Mouse (Mus musculus): ENCODE measurements at regions not wholly inside any gene's neighbourhood (a gene's known extent, or its start where the extent isn't known, plus 50 kb on each side); places are given as distances from the start of the nearest gene placed in this dataset.

DNA sequence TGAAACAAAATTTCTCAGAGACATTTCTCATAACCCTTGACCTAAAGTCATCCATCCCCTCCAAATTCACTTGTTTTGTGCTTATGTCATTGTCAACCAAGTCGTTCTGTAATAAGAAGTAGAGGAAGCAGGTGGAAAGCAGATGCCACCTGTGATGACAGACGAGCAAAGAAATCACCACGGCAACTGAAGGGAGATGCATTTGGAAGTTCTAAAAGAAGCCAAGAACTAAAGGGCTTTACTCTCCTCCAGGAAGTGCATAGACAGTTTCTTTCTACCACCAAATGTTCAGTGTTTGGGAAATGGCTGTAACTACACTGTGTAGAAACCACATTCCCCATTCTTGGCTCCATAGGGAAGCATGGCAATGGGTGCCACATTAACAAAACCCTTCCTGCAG lies 317.4 kb downstream of the Gm10184 start:
- peak in 1 of 2 experiments; percentile 17 for DNase-seq (ENCODE audit: extremely low spot score in 1 of 2, low spot score in 1 of 2)

DNA sequence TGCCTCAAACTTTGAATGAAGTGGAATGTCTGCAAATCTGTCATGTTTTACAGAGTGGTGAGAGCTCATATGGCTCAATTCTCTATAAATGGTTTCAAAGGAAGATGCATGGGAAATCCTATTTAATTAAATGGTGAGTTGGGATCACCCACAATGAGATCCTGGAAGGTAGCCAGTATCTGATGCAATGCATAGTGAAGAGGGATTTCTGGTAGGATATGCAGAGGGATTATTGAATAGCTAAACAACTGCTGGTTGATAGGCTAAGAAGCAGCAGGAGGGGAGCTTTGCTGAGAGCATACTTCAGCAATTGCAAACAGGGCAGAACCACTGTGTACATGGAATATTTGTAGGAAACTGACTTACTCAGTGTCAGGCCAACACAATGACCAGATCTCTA lies 350.7 kb downstream of the Gm10184 start:
- DNase-seq (ENCODE audit: extremely low spot score in 1 of 2, low spot score in 1 of 2): no peak

DNA sequence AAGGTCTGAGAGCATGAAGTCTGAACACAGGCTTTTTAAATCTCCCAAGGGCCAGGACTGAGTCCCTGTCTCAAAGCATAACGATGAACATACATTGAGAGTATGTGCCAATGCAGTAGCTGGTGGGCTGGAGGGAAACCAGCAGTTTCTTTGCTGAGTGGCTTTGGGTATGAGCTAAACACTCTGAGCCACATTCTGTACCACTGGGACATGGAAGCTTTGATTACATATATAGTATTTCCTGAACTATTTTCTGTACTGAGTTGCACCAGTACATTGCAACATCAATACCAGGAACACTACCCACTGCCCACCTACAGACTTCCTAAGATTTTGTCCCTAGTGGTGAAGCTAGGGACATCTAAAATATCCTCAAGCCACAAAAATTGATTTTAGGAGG lies 354.3 kb upstream of the Fshr start:
- DNase-seq (ENCODE audit: extremely low spot score in 1 of 2, low spot score in 1 of 2): peak in 1 of 2 experiments; percentile 27

- DNase-seq (ENCODE audit: extremely low spot score in 1 of 2, low spot score in 1 of 2): no peak
Measured at GRCm38 (mm10) chr17:89553597-89553996, 353.1 kb upstream of the Fshr start.

- DNase-seq (ENCODE audit: extremely low spot score in 1 of 2, low spot score in 1 of 2): peak in 1 of 2 experiments; percentile 19
Measured at GRCm38 (mm10) chr17:89550758-89551157, 350.3 kb upstream of the Fshr start.

- no peak for DNase-seq (ENCODE audit: extremely low spot score in 1 of 2, low spot score in 1 of 2)
Measured at GRCm38 (mm10) chr17:89521912-89522311, 321.4 kb upstream of the Fshr start.

GRCm38 (mm10) chr17:89519413-89519812 lies 318.9 kb upstream of the Fshr start:
- no peak for DNase-seq (ENCODE audit: extremely low spot score in 1 of 2, low spot score in 1 of 2)

DNA sequence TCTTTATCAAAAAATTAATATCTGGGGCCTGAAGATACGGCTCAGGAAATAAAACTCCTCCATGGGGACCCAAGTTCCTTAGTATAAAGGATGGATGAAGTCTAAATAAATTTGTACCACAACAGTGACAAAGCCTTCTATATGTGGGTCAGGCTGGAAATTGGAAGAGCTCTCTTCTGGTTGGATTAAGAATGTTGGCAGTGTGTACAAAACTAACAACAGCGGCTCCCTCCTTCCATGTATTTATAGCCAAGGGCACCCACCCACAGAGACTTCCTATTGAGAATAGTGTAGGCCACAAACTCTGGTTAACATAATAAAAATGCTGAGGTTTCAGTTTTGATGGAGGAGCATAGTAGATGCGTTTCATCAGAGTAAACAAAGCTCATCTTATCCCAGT lies 304.8 kb upstream of the Fshr start:
- DNase-seq (ENCODE audit: extremely low spot score in 1 of 2, low spot score in 1 of 2): peak in 1 of 2 experiments; percentile 5

DNA sequence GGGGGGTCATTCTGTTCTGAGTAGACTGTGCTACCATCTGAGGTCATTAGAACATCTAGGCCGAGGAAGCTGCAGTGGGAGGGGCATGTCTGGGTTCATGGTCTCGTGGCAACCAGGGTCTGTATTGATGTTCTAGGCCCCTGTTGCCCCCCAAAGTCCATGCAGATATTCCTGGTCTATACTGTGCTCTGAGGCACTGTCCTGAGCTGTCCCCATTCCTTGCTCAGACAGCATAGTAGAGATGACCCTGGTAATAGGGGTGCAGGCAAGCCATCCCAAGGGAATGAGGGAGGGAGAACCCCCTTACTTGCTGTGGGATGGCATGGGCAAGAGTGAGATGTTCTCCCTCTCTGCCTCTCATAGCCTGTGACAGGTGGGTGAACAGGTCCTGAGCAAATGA lies 293.1 kb upstream of the Fshr start:
- DNase-seq (ENCODE audit: extremely low spot score in 1 of 2, low spot score in 1 of 2): no peak

DNA sequence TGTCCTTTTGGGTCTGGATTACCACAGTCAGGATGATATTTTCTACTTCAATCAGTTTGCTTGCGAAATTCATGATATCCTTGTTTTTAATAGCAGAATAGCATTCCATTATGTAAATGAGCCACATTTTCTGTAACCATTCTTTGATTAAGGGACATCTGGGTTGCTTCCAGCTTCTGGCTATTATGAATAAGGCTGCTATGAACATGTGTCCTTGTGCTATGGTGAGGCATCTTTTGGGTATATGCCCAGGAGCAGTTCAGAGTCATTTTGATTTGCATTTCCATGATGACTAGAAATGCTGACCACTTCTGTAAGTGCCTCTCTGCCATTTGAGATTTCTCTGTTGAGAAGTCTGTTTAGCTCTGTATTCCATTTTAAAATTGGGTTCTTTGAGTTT lies 266.0 kb upstream of the Fshr start:
- no peak for DNase-seq (ENCODE audit: extremely low spot score in 1 of 2, low spot score in 1 of 2)

GRCm38 (mm10) chr17:89465883-89466282 lies 265.4 kb upstream of the Fshr start:
- DNase-seq (ENCODE audit: extremely low spot score in 1 of 2, low spot score in 1 of 2): no peak

GRCm38 (mm10) chr17:89460438-89460837 lies 260.0 kb upstream of the Fshr start:
- no peak for DNase-seq (ENCODE audit: extremely low spot score in 1 of 2, low spot score in 1 of 2)

GRCm38 (mm10) chr17:89454301-89454700 lies 253.8 kb upstream of the Fshr start:
- DNase-seq (ENCODE audit: extremely low spot score in 1 of 2, low spot score in 1 of 2): no peak

DNA sequence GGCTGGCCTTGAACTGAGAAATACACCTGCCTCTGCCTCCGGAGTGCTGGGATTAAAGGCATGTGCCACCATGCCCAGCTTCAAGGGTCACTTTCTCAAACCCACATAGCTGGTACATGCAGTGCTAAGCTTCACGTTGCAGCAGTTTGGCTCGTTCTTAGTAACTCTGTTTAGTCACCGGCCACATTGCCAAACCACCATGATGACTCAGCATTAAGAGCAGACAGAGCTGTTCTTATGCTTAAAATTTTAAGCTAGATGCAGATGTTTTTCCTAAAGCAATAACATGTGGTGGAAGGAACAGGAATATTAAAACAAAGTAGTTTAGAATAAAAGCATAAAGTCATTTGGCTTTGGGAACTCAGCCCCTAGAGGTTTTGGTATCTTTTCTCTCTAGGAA lies 250.2 kb upstream of the Fshr start:
- DNase-seq (ENCODE audit: extremely low spot score in 1 of 2, low spot score in 1 of 2): no peak

DNA sequence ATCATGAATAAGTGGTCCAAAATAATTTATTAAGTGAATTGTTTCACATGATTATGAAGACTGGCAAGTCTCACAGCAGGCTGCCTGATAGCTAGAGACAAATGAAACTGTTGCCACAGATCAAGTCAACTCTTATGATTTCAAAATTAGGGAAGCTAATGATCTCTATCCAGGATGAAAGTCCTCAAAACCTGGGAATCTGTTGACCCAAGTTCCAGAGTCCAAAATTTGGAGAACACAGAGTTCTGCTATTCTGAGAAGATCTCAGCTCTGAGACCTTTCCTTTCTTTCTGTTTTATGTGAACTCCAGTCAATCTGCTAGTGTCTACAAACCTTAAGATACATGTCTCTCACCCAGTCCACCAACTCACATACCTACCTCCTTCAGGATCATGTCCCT lies 248.9 kb upstream of the Fshr start:
- DNase-seq (ENCODE audit: extremely low spot score in 1 of 2, low spot score in 1 of 2): no peak

- no peak for DNase-seq (ENCODE audit: extremely low spot score in 1 of 2, low spot score in 1 of 2)
Measured at GRCm38 (mm10) chr17:89434288-89434687, 233.8 kb upstream of the Fshr start.

DNA sequence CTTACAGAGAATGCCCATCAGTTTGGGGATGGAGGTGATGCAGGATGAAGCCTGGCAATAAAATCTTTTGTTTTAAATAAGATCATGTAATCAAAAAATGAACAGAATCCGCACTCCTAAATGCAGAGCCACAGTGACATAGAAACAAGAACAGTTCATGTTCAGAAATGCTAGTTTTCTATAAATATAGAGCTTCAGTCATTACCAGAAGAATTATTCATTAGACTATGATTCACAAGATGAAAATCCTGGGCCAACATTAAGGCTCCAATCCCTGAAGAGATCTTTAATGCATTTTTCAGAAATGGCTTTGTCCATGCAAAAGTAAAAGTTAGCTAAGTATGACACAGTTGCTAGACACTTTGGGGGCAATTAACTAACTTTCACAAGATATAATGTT lies 209.6 kb upstream of the Fshr start:
- DNase-seq (ENCODE audit: extremely low spot score in 1 of 2, low spot score in 1 of 2): peak in 1 of 2 experiments; percentile 35

GRCm38 (mm10) chr17:89405589-89405988 lies 205.1 kb upstream of the Fshr start:
- no peak for DNase-seq (ENCODE audit: extremely low spot score in 1 of 2, low spot score in 1 of 2)

DNA sequence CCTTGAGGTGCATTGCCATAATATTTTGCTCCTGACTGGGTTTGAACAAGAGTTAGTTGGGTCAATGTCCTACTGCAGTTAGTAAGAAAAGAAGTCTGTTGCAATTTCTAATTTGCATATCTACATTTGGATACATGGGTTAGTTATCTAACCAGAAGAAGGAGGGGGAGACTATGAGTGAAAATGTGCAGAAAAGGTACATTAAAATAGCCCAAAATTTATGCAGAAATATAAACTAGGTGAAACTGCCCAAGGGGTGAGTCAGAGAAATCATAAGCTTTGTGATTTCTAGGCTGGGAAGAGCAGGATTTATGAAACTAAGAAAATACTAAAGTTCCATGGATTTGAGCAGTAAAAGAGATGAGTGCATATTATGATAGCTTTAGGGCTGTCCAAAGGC lies 156.8 kb upstream of the Fshr start:
- peak; percentile 7 to 42 for DNase-seq (ENCODE audit: extremely low spot score in 1 of 2, low spot score in 1 of 2)

- no peak for DNase-seq (ENCODE audit: extremely low spot score in 1 of 2, low spot score in 1 of 2)
Measured at GRCm38 (mm10) chr17:89340497-89341205, 140.2 kb upstream of the Fshr start.

DNA sequence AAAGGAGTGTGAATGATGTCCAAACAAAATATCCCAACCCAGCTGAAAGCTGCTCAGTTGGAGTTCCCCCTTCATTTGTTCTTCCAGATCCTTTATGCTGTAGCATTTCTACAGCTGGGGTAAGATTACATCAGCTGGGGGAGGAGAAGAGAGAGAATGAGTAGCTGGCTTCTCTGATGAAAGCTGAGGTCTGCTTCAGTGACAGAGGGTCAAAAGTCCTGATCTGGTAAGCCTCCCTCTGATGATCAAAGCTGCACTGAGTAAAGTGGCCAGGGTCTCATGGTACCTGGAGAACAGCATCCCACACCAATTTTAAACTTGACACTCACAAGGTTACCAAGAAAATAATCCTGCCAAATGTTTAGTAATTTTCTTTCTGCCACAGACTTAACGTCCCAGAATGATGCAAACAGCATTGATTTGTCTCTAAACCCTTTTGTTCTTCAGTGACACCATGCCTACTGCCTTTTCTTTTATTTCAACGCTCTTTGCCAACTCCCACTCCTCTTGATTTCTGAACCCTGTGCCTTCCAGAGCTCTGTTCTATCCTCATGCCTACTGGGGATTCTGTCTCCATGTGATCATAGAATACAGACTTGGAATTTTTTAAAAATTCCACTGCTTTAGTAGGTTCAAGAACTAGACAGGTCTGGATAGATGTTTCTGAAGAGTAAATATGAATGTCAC lies 119.3 kb upstream of the Fshr start:
- DNase-seq (ENCODE audit: extremely low spot score in 1 of 2, low spot score in 1 of 2): no peak

DNA sequence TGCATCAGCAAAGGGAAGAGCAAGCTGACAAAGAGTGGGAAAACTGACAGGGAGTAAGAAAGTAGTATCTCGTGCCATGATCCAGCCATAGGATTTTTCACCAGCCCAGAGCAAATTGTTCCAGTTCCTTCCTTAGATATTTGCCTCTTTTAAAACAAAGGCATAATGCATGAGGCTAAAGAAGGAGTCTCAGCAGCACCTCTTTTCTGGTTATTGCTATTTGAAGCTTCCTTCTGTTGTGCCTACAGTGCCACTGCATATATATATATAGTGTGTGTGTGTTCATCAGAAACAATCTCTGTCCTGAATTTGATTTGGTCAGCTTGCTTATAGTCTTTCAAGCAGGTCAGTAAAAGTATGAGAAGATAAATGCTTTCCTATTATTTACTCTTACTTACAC lies 117.9 kb upstream of the Fshr start:
- no peak for DNase-seq (ENCODE audit: extremely low spot score in 1 of 2, low spot score in 1 of 2)

All from frontal cortex, adult 2 months (tissue).